Mouse (Mus musculus): ENCODE measurements around the gene Cfap299. TPM values are rescaled to one million over a fixed set of nuclear protein-coding genes. Genes with fewer than 3 reads are reported as not detected.

Cfap299 gene
- polyA plus RNA-seq (2014; fragmentation: Illumina TruSeq; extraction: RNeasy Lipid Tissue Mini Kit (QIAGEN cat#74804); ENCODE audit: low read depth, low replicate concordance): 1.1 TPM

GRCm38 (mm10) chr5:98328848-98329624, at the start of gene Cfap299:
TSS of gene Cfap299 (plus strand) at chr5:98329304.

GRCm38 (mm10) chr5:98552395-98552794, 223.3 kb downstream of the Cfap299 start, which contains the start of gene Gm11111:
TSS of gene Gm11111 (plus strand) at chr5:98552695.

Other genes starting within 250 kb of the Cfap299 start
- gene Prdm8, start 162.1 kb upstream of the Cfap299 start, polyA plus RNA-seq (2014; fragmentation: Illumina TruSeq; extraction: RNeasy Lipid Tissue Mini Kit (QIAGEN cat#74804); ENCODE audit: low read depth, low replicate concordance): not detected
- not detected for gene Fgf5, start 75.1 kb upstream of the Cfap299 start, polyA plus RNA-seq (2014; fragmentation: Illumina TruSeq; extraction: RNeasy Lipid Tissue Mini Kit (QIAGEN cat#74804); ENCODE audit: low read depth, low replicate concordance)
- not detected for gene Gm11111, start 223.4 kb downstream of the Cfap299 start, polyA plus RNA-seq (2014; fragmentation: Illumina TruSeq; extraction: RNeasy Lipid Tissue Mini Kit (QIAGEN cat#74804); ENCODE audit: low read depth, low replicate concordance)

All from sigmoid colon, adult 10 weeks (tissue).